Mouse (Mus musculus) midbrain, embryonic 10.5 days (tissue): ENCODE data around the gene Cmah. TPM values are rescaled to one million over a fixed set of nuclear protein-coding genes. Genes with fewer than 3 reads are reported as not detected.

Source experiments
- DNase-seq: peaks from one replicate; pipeline ENCODE4 v3.0.0-alpha.2; 2017; ENCODE audit warnings: low spot score
- H3K27ac ChIP-seq: fragments of 300-500 bp; sonication (generic); replicated peaks from 2 replicates; pipeline ENCODE4 v1.5.1; 2016; ENCODE audit warnings: mild to moderate bottlenecking
- H3K27me3 ChIP-seq: fragments of 300-500 bp; sonication (generic); 2 replicates; pipeline ENCODE4 v1.6.1; 2016; ENCODE audit warnings: low read depth, mild to moderate bottlenecking; ENCODE audit not compliant: poor library complexity, severe bottlenecking
- H3K36me3 ChIP-seq: fragments of 300-500 bp; sonication (generic); 2 replicates; pipeline ENCODE4 v1.6.1; 2016; ENCODE audit warnings: mild to moderate bottlenecking, moderate library complexity
- H3K4me1 ChIP-seq: fragments of 300-500 bp; sonication (generic); 2 replicates; pipeline ENCODE4 v1.6.1; 2016
- H3K4me3 ChIP-seq: fragments of 300-500 bp; sonication (generic); 2 replicates; pipeline ENCODE4 v1.5.1; 2016; ENCODE audit warnings: mild to moderate bottlenecking, moderate library complexity
- H3K9me3 ChIP-seq: fragments of 300-500 bp; sonication (generic); replicated peaks from 2 replicates; pipeline ENCODE4 v1.6.1; 2016; ENCODE audit warnings: mild to moderate bottlenecking
- WGBS: fragments of 180-500 bp; shearing (Covaris S2); methylation state at CpG from one replicate; pipeline ENCODE4 v1.1.7; 2016; 5-methylcytosine and 5-hydroxymethylcytosine counted together
- polyA plus RNA-seq: library from polyadenylated mRNA; unstranded; fragments of >200 nt; fragmentation: Nextera tagmentation; extraction: Ambion mirVana; gene quantifications from 2 replicates; pipeline ENCODE4 v1.2.1, GENCODE M21; 2016

Gene Cmah
- 0.34 and 0.42 TPM in 2 replicates for polyA plus RNA-seq

- H3K27ac ChIP-seq: no peak within 1 kb of the TSS
- H3K4me1 ChIP-seq: no peaks in the 10 kb centered on the region
- 88% methylated on average over 5 of the region's 5 CpGs for WGBS
- no peaks in the 10 kb centered on the region for H3K36me3 ChIP-seq
- H3K27me3 ChIP-seq: no peaks in the 10 kb centered on the region
- H3K4me3 ChIP-seq: no peak within 1 kb of the TSS
- no peak for DNase-seq
- H3K9me3 ChIP-seq: no peaks in the 10 kb centered on the region
These were observed at the start of gene Cmah for GRCm38 (mm10) chr13:24327201-24327600. TSS of gene Cmah (plus strand) at chr13:24327404.

GRCm38 (mm10) chr13:24279407-24279761 lies 47.8 kb upstream of the Cmah start:
- H3K4me3 ChIP-seq: peak overlapping the region; percentile 74
- H3K36me3 ChIP-seq: no peaks in the 10 kb centered on the region
- H3K9me3 ChIP-seq: no peaks in the 10 kb centered on the region
- no peak overlapping the region for H3K27ac ChIP-seq
- peaks cover 21% of the 10 kb centered on the region for H3K27me3 ChIP-seq
- H3K4me1 ChIP-seq: peaks cover 23% of the 10 kb centered on the region
- WGBS: 58% methylated on average over 11 of the region's 11 CpGs
- no peak for DNase-seq

- Histone ChIP-seq H3K4me1 (peaks cover 23% of the 10 kb centered on the region), H3K4me3 (peak overlapping the region; percentile 74), H3K27ac (peak overlapping the region; percentile 93), H3K27me3 (peaks cover 21% of the 10 kb centered on the region), H3K36me3 (no peaks in the 10 kb centered on the region), H3K9me3 (no peaks in the 10 kb centered on the region)
- 2% methylated on average over 20 of the region's 21 CpGs for WGBS
- peak; percentile 48 for DNase-seq
These were observed 47.3 kb upstream of the Cmah start for GRCm38 (mm10) chr13:24279762-24280438.

- H3K27me3 ChIP-seq: peaks cover 21% of the 10 kb centered on the region
- H3K27ac ChIP-seq: peak within 1 kb of the TSS; percentile 93
- under 1% methylated on average over 94 of the region's 96 CpGs for whole genome bisulfite sequencing
- H3K4me3 ChIP-seq: peak within 1 kb of the TSS; percentile 74
- no peaks in the 10 kb centered on the region for H3K36me3 ChIP-seq
- H3K4me1 ChIP-seq: peaks cover 23% of the 10 kb centered on the region
- no peaks in the 10 kb centered on the region for H3K9me3 ChIP-seq
- DNase-seq: peak; percentile 89
These were observed 46.5 kb upstream of the Cmah start, which contains the start of gene Carmil1 for GRCm38 (mm10) chr13:24280439-24281431. TSS of gene Carmil1 (minus strand) at chr13:24280795.

GRCm38 (mm10) chr13:24287381-24287780 lies 39.8 kb upstream of the Cmah start:
- no peak overlapping the region for H3K4me3 ChIP-seq
- DNase-seq: no peak
- H3K36me3 ChIP-seq: no peaks in the 10 kb centered on the region
- WGBS: 99% methylated on average over 2 of the region's 2 CpGs
- no peaks in the 10 kb centered on the region for H3K9me3 ChIP-seq
- H3K27ac ChIP-seq: no peak overlapping the region
- no peaks in the 10 kb centered on the region for H3K4me1 ChIP-seq
- no peaks in the 10 kb centered on the region; the same call in 1 of the 2 replicates for H3K27me3 ChIP-seq

- H3K9me3 ChIP-seq: no peaks in the 10 kb centered on the region
- no peaks in the 10 kb centered on the region for H3K36me3 ChIP-seq
- no peak overlapping the region for H3K4me3 ChIP-seq
- 19% methylated on average over 4 of the region's 4 CpGs for WGBS
- H3K27ac ChIP-seq: no peak overlapping the region
- DNase-seq: peak; percentile 45
- H3K27me3 ChIP-seq: no peaks in the 10 kb centered on the region
- H3K4me1 ChIP-seq: peaks cover 4% of the 10 kb centered on the region; the same call in 1 of the 2 replicates
These were observed 30.0 kb upstream of the Cmah start for GRCm38 (mm10) chr13:24297252-24297651.

- Histone ChIP-seq H3K36me3 (no peaks in the 10 kb centered on the region), H3K27me3 (no peaks in the 10 kb centered on the region), H3K4me1 (no peaks in the 10 kb centered on the region), H3K4me3 (no peak overlapping the region), H3K9me3 (no peaks in the 10 kb centered on the region), H3K27ac (no peak overlapping the region)
- no peak for DNase-seq
- 90% methylated on average over 4 of the region's 4 CpGs for WGBS
These were observed 21.7 kb upstream of the Cmah start for GRCm38 (mm10) chr13:24305486-24305885.

- Histone ChIP-seq H3K27me3 (no peaks in the 10 kb centered on the region), H3K9me3 (no peaks in the 10 kb centered on the region), H3K36me3 (no peaks in the 10 kb centered on the region), H3K27ac (no peak overlapping the region), H3K4me3 (no peak overlapping the region), H3K4me1 (no peaks in the 10 kb centered on the region)
- WGBS: 52% methylated on average over 4 of the region's 4 CpGs
- DNase-seq: no peak
These were observed 21.0 kb upstream of the Cmah start for GRCm38 (mm10) chr13:24306248-24306647.

GRCm38 (mm10) chr13:24311011-24311940 lies 15.9 kb upstream of the Cmah start:
- Histone ChIP-seq H3K27me3 (no peaks in the 10 kb centered on the region), H3K4me3 (no peak overlapping the region), H3K4me1 (no peaks in the 10 kb centered on the region), H3K9me3 (no peaks in the 10 kb centered on the region), H3K27ac (no peak overlapping the region), H3K36me3 (no peaks in the 10 kb centered on the region)
- WGBS: 90% methylated on average over 8 of the region's 8 CpGs
- DNase-seq: no peak

- no peak overlapping the region for H3K4me3 ChIP-seq
- H3K4me1 ChIP-seq: 0 out of 2 replicates have a peak, but pooled peaks cover 3% of the 10 kb centered on the region
- H3K27ac ChIP-seq: no peak overlapping the region
- no peak for DNase-seq
- H3K27me3 ChIP-seq: no peaks in the 10 kb centered on the region
- no peaks in the 10 kb centered on the region for H3K9me3 ChIP-seq
- WGBS: 90% methylated on average over 3 of the region's 3 CpGs
- H3K36me3 ChIP-seq: no peaks in the 10 kb centered on the region
These were observed 10.6 kb upstream of the Cmah start for GRCm38 (mm10) chr13:24316563-24316962.

- H3K36me3 ChIP-seq: no peaks in the 10 kb centered on the region
- H3K4me1 ChIP-seq: 0 out of 2 replicates have a peak, but pooled peaks cover 3% of the 10 kb centered on the region
- DNase-seq: no peak
- 40% methylated on average over 4 of the region's 4 CpGs for WGBS
- H3K27ac ChIP-seq: no peak overlapping the region
- no peaks in the 10 kb centered on the region for H3K27me3 ChIP-seq
- H3K9me3 ChIP-seq: no peaks in the 10 kb centered on the region
- H3K4me3 ChIP-seq: no peak overlapping the region
These were observed 8.6 kb upstream of the Cmah start for GRCm38 (mm10) chr13:24318618-24319017.

- H3K27ac ChIP-seq: no peak overlapping the region
- WGBS: 63% methylated on average over 6 of the region's 6 CpGs
- no peak for DNase-seq
- H3K9me3 ChIP-seq: no peaks in the 10 kb centered on the region
- no peaks in the 10 kb centered on the region for H3K36me3 ChIP-seq
- H3K27me3 ChIP-seq: no peaks in the 10 kb centered on the region
- H3K4me3 ChIP-seq: no peak overlapping the region
- 0 out of 2 replicates have a peak, but pooled peaks cover 3% of the 10 kb centered on the region for H3K4me1 ChIP-seq
These were observed 5.9 kb upstream of the Cmah start for GRCm38 (mm10) chr13:24321313-24321712.
